Mouse (Mus musculus) frontal cortex, postnatal 36 days (tissue): ENCODE measurements around the gene Foxd2.

ENCODE experiments used
- DNase-seq, 2 experiments: peaks; one replicate each; pipeline ENCODE4 v3.0.0; 2022; ENCODE audit warnings: low spot score in 2 of 2

Foxd2 gene

GRCm38 (mm10) chr4:114908829-114909601, at the start of gene Foxd2:
Foxd2 (minus strand) TSS chr4:114908873.
- peak; percentile 47 for DNase-seq

DNA sequence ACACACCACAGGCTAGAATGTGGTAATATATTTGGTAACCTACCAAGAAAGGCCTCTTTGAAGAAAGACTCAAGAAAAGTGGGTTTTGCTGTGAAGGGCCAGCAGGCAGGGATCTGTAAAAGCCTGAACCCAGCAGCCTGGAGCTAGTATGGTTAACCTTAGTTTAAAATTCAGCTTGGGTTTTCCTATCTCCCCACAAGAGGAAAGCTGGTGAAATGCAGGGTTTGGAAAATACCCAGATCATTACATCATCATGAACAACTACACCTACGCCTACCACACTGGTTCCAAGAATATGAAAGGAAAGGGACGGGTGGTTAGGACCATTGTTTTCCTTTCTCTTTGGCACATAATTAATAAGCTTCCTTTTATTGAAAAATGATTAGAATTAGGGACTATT, 49.6 kb upstream of the Foxd2 start:
- DNase-seq: no peak

GRCm38 (mm10) chr4:114957403-114957802, 48.7 kb upstream of the Foxd2 start:
- no peak for DNase-seq

DNA sequence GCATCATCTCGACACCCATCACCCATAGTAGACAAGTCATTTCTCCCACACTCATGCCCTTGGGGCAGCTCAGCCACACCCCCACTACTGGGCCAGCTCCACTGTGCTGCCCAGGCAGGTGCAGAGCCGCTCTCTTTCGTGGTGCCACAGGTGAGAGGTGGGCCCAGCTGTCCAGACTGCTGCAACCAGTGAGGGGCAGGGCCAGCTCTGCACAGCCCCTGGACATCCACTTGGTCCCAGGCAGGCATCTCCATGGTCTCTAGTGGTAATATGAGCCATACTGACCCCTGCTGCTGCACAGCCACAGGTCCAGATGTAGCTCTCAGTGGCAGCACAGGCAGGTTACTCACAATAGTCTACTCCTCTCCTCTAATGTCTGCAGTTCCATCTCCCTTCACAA, 44.5 kb upstream of the Foxd2 start:
- no peak for DNase-seq

DNA sequence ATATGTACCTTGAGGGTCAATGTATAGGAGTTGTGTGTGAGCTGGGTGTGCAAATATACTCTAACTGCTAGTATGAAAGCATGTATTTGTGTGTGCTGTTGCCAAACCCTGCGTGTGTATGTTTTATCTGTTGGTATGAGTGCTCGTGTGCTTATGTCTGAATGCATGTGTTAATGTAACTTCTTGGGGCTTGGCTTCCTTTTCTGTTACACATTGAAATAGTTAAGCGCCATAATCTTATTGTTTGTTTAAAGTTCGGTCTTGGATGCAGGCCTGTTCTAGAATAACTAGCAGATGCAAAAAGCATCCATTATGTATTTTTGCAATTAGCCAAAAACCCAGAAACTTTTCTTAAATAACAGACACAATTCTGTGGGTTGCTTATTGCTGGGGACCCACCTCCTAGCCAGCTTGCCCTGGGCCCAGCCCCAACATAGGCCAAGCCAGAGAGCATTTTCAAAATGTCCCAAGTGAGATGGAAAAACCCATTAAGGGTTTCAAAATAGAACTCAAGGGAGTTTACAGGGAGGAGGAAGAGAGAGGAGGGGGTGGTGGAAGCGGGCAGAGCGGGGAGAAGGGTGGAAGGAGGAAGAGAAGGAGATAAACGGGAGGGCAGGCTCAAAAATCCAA, 39.3 kb upstream of the Foxd2 start:
- DNase-seq: no peak

DNA sequence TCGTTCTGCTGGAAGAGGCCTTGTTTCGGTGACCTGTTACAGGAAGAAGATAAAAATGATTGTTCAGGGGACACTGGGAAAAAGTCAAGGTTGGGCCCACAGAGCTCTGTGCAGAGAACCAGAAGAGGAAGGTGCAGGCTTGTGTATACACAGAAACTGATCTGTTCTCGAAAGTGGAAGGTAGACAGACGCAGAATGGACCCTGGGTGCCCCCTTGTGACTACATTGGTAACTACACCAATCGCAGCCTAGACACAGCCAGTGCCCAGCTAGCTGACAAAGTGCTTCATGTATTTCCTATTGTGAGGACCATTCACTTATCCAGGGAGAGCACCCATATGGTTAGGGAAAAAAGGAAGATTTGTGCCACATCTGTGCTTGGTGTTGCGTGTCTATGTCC, 38.7 kb upstream of the Foxd2 start:
- DNase-seq: peak; percentile 85 to 93

DNA sequence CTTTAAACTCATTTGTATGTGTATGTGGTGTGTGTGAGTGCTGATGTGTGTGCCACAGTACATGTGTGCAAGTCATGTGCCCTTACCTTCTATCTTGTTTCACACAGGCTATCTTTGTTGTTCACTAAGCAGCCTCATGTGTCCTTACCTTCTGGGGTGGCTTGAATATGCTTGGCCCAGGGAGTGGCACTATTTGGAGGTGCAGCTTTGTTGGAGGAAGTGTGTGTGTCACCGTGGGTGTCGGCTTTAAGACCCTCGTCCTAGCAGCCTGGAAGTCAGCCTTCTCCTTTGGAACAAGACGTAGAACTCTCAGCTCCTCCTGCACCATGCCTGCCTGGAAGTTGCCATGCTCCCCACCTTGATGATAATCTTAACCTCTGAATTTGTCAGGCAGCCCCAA, 37.7 kb upstream of the Foxd2 start:
- DNase-seq: no peak

- DNase-seq: no peak
These were observed 36.3 kb upstream of the Foxd2 start for GRCm38 (mm10) chr4:114945021-114945420.

DNA sequence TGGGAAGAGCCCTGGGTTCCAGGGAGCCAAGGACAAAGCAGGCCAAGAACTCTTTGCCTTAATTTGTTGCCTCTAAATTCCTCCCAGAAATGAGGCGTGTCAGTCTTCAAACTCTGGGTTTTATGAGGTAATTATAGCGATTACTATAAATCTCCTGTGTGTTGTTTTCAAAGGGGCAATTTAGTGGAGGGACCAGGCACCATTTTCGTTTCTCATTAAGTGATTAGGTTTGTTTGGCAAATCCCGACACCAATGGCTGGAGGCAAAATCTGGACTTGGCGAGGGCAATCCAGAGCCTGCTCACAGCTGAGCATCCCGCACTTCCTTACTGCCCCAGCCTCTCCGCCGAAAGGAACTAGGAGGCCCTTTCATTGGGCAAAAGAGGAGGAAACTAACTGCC, 33.9 kb upstream of the Foxd2 start:
- DNase-seq: no peak

- DNase-seq: no peak
These were observed 33.4 kb upstream of the Foxd2 start for GRCm38 (mm10) chr4:114942112-114942511.

DNA sequence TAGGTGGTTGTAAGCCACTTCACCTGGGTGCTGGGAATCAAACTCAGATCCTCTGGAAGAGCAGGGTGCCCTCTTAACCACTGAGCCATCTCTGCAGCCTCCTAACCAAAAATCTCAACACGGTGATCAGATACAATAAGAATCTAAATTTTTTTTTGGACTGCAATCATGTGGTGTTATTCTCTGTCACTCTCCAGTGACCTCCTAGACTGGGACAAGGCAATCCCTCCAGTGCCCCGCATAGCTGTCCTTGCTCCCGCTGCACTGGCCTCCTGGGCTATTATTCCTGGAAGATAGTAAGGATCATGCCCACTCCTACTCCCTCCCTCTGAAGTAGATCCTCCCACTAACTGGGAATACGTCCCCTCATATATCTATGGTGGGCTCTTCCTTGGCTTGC, 32.6 kb upstream of the Foxd2 start:
- DNase-seq: no peak

DNA sequence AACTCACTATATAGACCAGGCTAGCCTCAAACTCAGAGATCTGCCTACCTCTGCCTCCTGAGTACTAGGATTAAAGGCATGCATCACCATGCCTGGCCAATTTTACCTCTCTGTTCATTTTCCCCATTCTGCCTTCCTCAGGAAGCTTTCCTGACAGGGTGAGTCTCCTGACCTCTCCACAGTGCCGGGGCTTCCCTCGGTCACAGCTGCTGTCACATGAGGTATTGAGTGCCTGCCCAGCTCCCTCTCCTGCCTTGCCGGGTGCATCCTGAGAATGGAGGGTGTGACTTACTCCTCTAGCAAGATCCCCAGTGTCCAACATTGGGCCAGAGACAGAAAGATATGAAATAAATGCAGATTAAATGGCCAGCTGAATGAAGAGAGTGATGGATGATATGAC, 29.6 kb upstream of the Foxd2 start:
- no peak for DNase-seq

DNA sequence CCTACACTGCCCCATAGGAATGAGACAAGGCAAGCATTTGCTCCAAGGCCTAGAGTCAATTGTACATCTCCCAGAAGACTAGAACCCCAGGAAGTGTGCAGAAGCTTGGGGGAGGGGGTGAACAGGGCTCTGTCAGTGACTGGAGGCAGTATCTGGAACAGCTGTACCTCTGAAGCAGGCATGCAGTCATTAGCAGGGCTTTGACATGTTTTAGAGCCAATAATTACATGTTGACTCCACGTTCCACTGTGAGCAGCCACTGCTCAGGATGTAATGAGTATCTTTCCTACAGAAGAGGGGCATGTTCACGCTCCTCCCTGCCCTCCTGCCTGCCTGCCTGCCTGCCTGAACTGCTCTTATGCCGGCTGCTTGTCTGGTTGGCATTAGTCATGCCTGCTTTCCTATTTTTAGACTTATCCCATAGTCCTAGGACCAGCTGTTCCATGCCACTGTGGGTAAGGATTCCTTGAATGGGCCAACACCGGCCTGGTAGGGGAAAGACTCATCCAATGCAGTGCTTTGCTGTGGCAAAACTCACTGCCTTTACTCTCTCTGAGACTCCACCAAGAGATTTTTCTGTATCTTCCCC, 28.9 kb upstream of the Foxd2 start:
- no peak for DNase-seq

DNA sequence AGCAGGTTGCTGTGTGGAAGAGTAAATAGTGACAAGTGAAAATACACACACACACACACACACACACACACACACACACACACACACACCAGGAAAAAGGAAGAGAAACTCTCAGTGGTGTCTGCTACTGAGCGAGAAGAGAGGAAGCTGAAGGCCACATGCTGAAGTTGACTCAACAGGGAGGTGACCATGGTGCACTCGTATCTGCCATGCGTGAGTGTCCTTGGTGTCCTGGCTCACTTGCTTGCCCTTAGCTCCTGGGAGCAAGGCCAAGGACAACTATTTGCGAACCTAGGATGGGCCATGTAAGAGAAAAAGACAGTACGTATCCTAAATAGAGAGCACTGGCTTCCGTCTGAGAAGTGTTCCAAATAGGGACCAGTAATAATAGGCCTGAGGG, 25.5 kb upstream of the Foxd2 start:
- no peak for DNase-seq

DNA sequence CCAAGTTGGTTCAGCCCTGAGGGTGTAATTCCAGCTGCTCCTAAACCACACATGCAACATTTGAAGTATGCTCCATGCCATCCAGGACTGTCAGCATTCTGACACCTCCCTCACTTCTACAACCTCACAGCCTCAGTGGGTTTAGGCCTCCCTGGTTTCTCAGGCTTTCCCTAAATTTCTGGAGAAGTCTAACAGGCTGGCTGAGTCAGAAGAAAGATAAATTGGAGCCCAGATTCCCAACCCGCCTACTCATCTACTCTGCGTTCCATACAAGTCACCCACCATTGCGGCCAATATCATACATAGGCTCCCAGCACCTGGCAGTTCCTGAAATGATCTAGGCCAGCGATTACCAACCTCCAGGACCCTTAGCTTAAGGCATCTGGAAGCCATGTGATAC, 24.1 kb upstream of the Foxd2 start:
- DNase-seq: no peak

DNA sequence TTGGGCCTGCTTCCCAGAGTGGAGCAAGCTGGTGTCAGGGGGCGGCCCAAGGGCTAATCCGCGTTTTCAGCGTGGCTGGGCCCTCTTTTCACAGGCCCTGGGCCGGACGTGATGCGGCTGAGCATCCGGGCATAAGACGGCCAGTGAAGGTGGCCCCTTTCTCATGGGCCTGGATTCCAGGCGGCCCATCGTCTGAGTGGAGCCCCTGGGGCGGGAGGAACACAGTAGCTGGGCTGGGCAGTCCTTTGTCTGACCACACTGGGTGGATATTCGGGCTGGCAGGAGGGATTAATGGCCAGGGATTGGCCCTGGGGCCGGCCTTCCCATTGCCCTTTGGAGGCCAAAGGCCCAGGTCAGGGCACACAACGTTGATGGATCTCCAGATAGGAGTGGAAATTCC, 20.5 kb upstream of the Foxd2 start:
- DNase-seq: no peak

GRCm38 (mm10) chr4:114925917-114926312, 17.2 kb upstream of the Foxd2 start, which contains the start of gene Foxe3:
Foxe3 (minus strand) TSS chr4:114926013.
- no peak for DNase-seq

DNA sequence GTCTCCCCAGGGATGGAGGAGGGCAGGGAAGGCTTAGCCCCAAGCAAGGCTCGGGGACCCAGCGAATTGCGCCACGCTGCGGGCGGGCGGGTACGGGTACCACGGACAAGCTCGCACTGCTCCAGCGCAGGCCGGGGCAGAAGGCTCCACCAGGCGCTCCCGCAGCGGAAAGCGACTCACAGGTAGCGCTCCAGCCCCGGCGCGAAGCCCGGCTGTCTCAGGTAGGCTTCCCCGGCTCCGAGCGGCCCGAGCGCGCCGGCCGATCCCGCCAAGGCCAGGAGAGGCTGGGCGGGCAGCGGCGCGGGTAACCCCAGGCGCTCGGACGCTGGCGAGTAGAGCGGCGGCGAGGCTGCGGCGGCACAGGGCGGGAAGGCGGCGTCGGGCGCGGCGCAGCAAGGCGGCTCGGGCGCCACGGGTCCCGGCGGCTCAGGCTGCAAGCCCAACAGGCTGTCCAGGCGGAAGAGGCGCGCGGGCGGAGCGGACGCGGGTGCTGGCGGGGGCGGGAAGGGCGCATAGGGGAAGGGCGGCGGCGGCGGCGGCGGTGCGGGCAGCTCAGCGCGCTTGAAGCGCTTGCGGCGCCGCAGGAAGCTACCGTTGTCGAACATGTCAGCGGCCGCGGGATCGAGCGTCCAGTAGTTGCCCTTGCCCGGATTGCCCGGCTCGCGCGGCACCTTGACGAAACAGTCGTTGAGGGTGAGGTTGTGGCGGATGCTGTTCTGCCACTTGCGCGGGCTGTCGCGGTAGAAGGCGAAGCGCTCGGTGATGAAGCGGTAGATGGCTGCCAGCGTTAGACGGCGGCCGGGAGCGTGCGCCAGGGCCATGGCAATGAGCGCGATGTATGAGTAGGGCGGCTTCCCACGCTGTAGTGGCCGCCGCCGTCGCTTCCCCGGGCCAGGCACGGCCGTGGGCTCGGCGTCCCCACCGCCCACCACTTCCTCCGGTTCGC, 16.6 kb upstream of the Foxd2 start:
- DNase-seq: no peak

DNA sequence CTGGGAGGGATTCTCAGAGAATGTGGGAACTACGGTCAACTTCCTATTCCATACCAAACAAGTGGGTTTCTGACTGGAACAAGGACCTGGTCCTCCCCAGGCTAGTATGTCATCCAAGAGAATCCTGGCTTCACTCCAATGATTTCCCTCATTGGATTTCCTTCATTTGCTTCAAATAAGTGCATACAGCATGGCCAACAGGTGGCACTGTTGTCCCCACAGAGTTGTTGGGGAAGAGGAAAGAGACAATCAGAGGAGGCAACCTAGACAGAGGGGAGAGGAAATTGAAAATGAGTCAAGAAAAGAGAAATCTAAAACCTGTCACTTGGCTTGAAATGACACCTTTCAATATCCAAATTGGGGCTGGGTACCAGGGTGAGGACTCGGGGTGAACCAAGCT, 8.4 kb upstream of the Foxd2 start:
- DNase-seq: no peak

- DNase-seq: no peak
These were observed 7.4 kb upstream of the Foxd2 start for GRCm38 (mm10) chr4:114916056-114916455.

GRCm38 (mm10) chr4:114913594-114913962, 4.9 kb upstream of the Foxd2 start:
- DNase-seq: peak in 1 of 2 experiments; percentile 36
